Mouse (Mus musculus): ENCODE measurements at regions not wholly inside any gene's neighbourhood (a gene's known extent, or its start where the extent isn't known, plus 50 kb on each side); places are given as distances from the start of the nearest gene placed in this dataset.

DNA sequence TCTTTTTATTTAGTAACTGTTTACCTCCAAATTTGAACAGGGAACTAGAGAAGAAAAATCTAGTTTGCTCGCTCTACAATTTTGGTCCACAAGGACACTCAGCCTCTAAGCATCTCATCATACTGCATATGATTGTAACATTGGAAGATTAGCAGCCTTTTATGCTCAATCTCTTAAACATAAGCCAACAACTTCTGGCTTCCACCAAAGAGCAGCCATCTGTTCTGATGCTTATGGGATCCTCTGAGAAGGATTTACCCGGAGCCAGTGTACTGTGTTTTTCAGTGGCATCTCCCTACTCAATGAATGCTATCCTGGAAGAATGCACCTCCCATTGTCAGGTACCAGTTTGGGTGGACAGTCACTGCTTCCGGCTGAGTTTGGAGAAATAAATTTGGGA is 267.0 kb upstream of the Tmem132c start:
- no peak for DNase-seq

DNA sequence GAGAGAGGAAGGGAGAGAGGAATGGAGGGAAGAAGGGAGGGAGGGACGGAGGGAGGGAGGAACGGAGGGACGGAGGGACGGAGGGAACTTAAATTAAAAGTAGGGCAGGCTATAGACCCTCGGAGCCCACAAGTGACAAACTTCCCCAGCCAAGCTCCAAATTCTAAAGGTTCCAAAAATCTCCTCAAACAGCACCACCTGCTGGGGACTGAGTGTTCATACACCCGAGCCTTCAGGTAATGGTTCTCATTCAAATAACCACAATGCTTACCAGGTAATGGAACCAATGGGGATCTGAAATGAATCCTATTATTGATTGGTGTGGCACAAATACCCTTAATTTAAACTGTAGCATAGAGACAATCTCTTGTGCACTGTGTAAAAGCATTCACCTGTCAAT is 246.0 kb upstream of the Tmem132c start:
- no peak for DNase-seq

DNA sequence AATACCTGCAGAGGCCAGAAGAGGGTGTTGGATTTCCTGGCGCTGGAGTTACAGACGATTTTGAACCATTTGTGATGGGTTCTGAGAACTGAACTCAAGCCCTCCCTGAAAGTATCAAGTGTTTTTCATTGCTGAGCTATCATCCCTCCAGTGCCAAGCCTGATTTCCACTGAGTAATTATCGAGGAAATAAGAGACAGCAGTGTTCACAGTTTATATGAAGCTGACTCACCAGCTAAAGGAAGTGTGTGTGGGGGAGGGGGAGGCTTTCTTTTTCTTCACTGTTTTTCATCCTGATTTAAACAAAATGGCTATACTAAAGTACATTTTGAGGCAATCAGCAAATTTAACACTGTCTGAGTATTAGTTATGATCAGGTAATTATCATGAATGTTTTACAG is 227.4 kb upstream of the Tmem132c start:
- no peak for DNase-seq

DNA sequence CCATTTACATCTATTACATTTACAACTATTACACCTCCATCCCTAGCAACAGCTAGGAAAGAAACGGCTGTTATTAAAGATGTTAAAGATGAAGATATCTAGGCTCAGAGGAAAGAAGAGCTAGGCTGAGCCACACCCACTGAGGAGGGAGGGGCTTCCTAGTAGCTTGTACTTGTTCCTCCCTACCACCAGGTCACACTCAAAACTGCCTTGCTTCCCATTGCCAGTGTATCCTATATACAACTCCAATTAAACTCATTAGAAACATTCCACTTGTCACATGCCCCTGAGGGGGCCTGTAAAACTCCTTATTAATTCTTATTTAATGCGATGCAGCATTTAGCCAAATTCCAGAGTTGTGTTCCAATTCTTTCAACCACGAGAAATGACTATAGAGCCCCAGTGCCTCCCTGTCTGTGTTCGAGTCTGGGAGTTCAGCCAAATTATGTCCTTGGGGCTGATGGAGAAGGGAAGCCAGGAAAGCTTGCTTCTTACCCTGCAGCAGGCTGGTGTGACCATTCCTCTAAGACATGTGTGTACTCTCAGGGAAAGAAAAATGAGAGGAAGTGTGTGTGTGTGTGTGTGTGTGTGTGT is 225.0 kb upstream of the Tmem132c start:
- no peak for DNase-seq

DNA sequence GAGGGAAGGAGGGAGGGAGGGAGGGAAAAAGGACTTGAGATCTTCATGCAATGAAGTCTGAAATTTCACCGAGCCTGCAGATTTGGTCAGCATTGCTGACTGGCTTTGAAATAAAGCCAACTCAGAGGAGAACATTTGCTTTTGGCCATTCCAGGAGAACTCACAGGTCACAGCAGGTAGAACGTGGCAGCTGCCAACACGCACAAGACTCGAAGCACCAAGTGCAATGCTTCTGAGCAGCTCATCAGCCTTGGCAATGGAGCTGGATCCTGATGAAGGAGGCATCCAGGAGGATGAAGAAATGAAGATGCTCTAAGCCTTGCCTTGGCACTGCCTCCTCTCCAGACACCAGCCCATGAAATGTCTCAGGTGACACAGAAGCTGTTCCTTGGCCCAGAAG is 223.6 kb upstream of the Tmem132c start:
- no peak for DNase-seq

DNA sequence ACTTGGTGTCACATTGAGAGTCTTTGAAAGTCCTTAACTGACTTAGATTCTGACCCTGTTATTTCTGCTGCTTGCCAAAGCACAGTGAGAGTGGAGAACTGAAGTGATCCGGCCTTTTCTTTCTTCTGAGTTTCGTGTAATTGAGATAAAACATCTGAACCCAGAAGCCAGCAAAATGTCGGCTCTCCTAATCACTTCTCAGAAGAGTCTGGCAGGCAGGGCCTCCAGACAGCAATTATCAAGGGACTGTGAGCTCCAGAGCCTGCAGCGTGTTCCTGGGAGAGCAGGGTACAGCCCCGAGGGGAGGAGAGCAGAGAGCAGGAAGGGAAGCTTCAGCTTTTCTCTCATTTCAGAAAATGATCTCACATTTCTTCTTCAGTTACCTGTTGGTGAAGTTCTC is 205.1 kb upstream of the Tmem132c start:
- no peak for DNase-seq

DNA sequence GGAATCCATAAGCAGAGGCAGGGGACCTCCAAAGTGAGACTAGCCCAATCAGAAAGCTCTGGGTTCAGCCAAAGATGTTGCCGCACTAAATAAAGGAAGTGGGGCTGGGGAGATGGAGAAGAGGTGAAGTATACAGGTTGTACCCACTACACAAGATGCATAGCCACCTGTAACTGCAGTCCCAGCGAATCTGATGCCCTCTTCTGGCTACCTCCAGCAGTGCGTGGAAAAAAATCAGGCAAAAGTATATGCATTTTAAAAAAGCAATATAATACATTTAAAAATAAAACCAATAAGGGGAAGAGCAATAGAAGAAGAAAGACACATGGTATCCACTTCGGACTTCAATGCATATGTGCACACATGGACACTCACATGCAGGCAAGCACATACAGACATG is 183.8 kb upstream of the Tmem132c start:
- no peak for DNase-seq

DNA sequence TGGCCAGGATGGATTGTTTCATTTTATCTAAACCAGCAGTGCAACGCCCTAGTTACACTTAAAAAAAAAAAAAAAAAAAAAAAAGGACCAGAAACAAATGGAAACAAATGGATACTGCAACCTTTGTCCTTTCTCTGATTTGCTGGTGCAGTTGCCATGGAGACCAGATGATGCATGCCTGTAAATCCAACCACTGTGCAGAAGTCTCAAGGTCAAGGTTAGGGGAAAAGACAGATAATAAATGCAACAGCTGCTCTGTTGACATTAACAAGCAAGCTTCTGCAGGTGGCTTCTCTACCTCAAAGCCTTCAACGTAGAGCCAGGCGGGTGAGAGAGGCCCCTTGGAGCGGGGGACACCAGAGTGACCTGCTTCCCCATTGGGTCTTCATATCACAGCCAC is 167.3 kb upstream of the Tmem132c start:
- DNase-seq, result no peak
